Mouse (Mus musculus) left cerebral cortex, postnatal 10 days (tissue): ENCODE results near the gene Accsl. TPM values are rescaled to one million over a fixed set of nuclear protein-coding genes. Genes with fewer than 3 reads are reported as not detected.

Experiments
- DNase-seq, 2 experiments: peaks; one replicate each; pipeline ENCODE4 v3.0.0; 2021 to 2022; ENCODE audit warnings: low spot score in 2 of 2, mixed read lengths in 1 of 2; ENCODE audit errors: extremely low spot score in 1 of 2
- intact Hi-C: fragments of 180-260 bp; cut with DNase I; formaldehyde crosslinking; loops from one replicate; pipeline ENCODE4 v1.15.1; 2025
- total RNA-seq, 2 experiments: library from RNA; stranded (reverse); gene quantifications; 2 replicates each; pipeline ENCODE4 v1.2.3; 2021

Gene Accsl
- total RNA-seq, 2 experiments from 2014 or later = 0.30 to 0.51 TPM

DNA sequence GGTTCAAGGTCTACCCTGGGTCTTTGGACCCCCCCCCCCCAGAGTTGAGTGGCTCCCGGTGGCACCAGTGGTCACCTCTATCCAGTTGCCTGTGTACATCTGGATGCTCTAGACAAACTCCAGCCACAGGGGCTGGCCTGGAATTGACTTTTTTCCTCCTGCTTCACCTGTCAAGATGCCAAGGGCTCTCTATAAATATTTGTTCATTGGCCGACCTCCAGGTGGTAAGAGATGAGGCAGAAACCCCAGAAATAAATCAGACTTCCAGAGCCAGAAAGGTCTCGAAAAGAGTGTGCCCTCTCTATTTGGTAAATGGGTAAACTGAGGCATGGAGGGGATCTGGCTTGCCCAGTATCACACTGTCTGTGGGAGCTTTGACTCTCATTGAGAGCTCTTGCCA, 12.0 kb upstream of the Accsl start:
- intact Hi-C loops = no loop called here
- DNase-seq = no peak

DNA sequence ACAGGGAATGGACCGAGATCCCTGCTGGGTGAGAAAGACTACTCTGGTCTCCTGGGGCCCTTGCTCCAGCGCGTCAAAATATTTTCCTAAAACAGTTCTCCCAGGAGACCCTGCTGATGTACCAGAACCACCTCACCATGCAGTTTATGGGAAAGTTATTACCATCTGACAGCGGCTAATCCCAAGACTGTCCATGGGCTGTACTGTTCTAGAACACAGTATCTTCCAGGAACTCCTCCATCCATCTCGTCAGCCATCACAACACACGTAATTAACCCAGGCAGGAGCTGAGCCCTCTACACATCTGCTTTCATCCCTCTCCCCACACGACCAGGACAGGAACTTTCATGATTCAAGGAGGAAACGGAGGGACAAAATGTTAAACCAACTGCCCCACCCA, 11.5 kb upstream of the Accsl start:
- intact Hi-C loops = no loop called here
- no peak for DNase-seq

DNA sequence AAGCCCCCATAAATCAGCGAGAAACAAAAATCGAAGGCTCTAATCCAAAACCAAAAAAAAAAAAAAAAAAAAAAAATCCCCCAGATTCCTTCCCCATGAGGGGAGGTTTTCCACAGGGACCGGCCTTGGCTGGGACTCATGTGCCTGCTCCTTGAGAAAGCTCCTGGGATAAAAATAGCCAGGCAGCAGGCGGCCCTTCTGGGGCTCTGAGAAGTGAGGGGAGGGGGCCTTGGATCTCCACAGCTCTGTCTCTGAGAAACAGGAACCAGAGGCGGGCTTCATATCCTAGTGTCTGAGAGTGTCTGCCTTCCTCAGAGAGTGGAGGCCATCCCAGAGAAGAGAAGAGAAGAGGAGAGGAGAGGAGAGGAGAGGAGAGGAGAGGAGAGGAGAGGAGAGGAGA, 8.0 kb upstream of the Accsl start:
- intact Hi-C loops = no loop called here
- DNase-seq = peak; percentile 61 to 72

DNA sequence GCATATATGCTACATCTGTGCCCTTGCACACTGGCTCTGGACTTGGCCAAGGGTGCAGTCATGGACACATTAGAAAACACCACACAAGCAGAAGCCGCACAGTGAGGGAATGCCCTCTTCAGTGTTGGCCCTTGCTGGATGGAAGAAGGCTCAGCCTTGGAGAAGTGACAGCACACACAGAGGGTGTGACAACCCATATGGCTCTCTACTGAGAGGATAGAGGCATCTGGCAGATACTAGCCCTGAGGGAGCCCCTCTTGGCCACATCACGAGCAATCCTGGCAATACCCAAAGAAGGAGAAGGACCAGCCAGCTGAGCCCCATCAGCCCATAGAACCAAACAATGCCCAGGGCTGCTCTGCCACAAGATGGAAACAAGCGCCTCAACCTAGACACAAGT, 5.6 kb upstream of the Accsl start:
- no peak for DNase-seq
- intact Hi-C loops = loop anchor here (5.0 kb wide), 1 partner anchor 83 kb away; the partner anchor contains the start of gene Gm13889

DNA sequence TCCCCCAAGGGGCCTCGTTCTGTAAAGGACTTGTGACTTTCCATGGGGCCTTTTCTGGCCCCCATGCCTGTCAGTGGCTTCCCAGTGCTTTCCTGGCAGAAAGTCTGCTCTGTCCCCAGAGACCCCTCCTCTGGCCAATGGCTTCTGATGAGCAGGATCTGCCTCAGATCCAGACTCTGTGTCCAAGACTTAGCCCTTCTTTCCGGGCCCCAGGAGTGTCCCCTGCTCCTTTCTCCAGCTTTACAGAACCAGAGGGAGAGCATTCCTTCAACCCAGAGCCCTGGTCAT, 5.2 kb upstream of the Accsl start:
- peak in 1 of 2 experiments; percentile 54 for DNase-seq
- intact Hi-C loops = loop anchor here (5.0 kb wide), 1 partner anchor 83 kb away; the partner anchor contains the start of gene Gm13889

DNA sequence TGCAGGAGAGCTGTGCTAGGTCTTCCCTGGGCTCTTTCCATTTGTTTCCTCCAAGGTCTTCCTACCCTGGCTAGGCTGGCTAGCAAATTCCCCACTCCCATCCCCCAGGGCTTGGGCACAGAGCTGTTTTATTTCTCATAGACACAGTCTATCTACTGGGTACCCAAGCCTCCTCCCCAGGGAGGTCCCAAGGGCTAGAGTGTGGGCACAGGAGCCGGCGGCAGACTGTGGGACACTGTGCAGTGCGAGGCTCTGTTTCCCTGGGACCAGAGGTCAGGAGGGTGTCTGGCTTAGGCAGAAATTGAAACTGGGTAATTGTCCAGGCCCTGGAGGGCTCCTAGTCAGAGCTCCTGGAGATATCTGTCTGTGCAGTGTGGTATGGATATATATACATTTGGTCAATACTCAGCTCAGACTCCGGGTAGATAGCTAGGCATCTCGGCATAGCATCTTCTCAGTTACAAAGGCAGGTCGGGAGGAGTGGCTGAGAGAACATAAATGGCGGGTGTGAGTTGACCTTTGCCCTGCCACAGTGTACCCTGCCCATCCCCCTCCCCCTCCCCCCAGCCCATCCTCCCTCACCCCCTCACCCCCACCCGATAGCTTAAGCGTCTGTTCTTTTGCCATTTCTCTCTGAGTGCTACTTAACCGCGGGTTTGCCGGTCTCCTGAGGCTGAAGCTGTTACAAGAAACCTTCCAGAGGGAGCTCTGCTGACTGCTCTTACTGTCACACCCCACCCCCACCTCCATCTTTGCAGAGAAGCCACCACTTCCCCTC, 4.7 kb upstream of the Accsl start:
- no peak for DNase-seq
- intact Hi-C loops = loop anchor here (5.0 kb wide), 1 partner anchor 84 kb away; the partner anchor contains the start of gene Gm13889

DNA sequence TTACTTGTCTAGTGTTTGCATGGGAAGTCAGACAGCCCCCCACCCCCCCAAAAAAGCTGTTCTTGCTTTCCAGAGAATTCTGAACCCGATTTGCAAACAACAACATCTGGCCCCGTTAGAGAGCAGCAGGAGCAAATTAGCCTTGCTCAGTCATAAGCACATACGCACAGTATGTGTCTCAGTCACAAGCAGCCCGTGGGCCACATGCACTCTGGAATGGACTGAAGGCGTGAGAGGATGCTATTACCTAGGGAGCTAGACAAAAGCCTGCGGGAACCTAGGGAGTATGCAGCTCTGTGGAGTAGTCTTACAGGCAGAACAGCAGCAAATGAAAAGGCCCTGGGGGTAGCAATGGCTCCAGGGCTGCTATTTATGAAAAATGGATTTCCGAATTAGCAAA, 3.3 kb upstream of the Accsl start:
- intact Hi-C loops = loop anchor here (5.0 kb wide), 1 partner anchor 85 kb away; the partner anchor contains the start of gene Gm13889
- DNase-seq = no peak

DNA sequence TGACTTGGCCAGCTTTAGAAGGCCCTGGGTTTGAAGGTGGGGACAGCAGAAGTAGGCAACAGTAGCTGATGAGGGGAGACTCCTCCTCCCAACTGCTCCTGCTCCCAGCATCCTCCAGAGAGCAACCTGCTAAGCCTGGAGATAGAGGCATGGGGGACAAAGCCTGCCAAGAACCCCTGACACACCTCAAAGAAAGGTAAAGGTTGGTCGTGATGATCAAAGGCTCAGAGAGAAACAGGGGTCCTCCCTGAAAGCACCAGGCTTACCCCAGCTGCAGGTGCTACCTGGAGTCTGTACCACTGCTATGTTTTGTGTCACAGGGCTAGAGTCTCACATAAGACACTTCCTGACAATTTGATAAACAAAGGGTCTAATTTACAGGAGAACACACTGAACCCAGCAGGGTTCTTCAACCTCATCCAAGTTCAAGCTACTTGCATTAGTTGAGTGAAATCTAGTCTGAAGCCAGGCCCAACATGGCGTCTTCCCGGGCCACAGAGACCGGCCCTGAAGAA, 2.5 kb upstream of the Accsl start:
- DNase-seq = no peak
- intact Hi-C loops = loop anchor here (2.0 to 5.0 kb wide), 2 partner anchors 86 to 131 kb away; partner anchors contain the start of gene Gm13889

DNA sequence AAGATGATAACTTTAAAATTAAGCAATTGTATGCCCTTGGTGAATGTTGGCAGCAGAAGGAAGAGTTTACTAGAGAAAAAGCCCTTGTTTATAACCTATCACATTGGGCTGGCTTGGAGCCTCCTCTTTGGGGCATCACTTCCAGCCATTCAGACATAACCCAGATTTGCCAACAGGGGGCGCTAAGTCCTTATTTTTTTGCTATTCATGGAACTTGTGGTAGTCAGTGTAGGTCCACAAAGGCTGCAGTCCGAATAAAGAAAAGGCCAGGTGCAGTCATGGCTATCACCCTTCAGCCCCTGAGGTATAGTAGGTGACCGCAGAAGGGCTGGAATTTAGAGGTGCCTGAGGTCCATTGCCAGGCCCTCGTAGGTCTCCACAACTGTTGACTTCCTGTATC, 1.9 kb upstream of the Accsl start:
- DNase-seq = peak; percentile 72 to 74
- intact Hi-C loops = loop anchor here (2.0 to 5.0 kb wide), 2 partner anchors 86 to 132 kb away; partner anchors contain the start of gene Gm13889

DNA sequence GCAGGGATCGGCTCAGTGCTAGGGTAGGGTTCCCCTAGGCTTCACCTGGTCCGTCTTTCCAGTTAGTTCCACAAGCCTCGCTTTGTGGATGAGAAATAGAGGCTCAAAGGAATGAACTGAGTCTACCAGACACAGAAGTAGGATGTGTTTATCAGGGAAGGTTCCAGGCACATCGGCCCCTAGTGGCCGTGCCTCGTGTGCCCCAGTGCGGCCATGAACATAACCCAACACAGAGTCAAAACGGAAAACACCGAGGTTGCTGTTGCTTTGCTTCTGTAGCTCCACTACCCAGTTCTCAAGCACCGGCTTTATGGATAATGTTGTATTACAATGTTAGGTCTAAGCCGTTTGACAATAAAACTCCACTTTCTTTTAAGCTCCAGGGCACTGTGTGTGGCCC, 391 bp downstream of the Accsl start:
- DNase-seq = no peak
- intact Hi-C loops = no loop called here

DNA sequence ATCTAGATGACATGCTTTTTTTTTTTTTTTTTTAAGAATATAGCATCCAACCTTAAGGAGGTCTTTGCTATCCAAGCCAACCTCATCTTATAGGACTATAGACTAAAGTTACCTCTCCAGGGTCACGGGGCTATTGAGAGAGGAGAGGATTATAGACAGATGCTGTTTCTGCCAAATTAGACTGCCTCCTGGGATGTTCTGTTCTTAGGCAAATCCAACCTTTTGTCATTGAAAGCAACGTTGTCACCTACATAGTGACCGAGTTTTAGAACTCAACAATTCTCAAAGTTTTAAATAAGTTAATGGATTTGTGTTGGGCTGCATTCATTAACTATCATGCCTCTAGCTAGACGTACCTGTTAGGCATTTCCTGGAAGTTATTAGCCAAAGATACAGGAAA, 5.7 kb downstream of the Accsl start:
- intact Hi-C loops = no loop called here
- DNase-seq = no peak

DNA sequence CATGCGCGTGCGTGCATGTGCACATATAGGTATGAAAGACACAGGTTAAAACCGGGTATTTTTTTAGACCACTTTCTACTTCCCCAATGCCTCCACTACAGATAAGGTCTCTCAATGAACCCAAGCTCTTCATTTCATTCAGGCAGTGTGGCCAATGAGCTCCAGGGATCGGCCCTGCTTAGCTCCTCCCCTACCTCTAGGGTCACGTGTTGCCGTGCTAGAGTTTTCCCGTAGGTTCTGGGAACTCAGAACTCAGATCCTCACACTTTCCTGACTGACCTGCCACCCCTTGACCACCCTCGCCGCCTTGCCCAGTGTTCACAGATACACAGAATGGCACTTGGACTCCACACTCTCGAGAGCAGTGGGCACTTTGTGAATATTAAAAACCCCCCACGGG, 10.1 kb downstream of the Accsl start:
- DNase-seq = no peak
- intact Hi-C loops = no loop called here

DNA sequence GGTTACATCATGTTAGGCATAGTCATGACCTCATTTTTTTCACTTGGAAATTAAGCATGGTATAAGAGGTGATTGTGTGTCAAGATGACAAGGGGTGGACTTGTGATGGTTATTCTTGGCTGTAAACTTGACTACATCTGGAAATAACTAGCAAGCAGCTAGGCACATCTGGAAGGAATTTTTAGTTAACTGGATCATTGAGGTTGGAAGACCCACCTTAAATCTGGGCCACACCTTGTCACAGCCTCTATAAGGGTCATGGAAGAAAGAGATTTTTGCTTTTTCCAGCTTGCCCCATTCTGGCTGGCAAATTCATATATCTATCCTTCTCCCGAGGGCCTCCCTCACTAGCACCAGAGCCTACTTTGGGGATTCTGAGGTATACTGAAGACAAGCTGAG, 17.7 kb downstream of the Accsl start:
- no peak for DNase-seq
- intact Hi-C loops = no loop called here

DNA sequence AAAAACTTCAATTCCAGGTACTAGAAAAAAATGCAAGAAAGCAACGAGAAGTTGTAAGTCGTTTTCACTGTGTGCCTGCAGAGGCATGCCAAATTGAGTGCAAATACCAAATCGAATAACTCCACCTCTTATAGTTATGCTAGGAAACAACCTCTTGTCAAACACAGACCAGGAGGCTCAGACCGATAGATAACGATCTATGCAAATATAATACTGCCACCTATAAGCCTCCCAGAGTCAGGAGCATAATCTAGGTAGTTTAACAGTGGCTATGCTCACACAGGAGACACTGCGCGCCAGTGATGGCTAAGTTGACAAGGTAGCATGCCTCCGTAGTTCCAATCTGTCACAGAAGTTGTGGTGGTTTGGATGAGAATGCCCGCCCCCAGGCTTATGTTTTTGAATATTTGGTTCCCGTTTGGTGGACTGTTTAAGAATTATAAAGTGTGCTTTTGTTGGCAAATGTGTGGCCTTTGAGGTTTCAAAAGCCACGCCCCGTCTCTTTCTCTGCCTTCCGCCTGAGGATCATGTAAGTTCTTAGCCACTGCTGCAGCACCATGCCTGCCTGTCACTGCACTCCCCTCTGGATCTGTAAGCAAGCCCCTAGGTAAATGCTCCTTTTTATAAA, 18.5 kb downstream of the Accsl start:
- no peak for DNase-seq
- intact Hi-C loops = no loop called here

DNA sequence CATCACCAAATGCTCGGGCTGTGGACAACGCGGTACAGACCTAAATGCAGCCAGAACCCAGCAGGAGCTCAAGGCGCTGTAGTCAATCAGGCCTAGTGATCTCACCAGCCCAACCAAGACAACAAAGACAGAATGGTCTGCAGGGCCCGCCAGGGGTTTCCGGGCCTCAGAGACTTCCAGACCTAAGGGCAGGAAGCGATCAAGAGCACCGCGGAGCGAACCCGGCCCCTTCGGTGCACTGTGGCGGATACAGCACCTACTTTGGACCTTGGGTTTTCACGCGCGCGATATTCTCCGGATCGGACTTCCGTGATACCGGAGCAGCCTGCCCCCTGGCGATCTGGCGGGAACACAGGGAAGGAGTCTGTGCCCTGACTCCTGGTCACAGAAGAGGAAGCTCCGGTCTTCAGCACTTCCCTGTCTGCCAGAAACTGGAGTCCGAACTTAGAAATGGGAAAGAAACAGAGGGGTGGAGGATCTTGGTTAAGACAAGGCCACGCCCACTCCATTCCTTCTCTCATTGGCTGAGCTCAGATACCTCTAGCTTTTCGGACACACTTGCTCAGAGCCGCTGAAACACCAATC, 19.4 kb downstream of the Accsl start, which contains the start of gene Accs:
Gene Accs, minus strand, starts transcription at position 439 of the 585 bp plus-strand sequence.
- intact Hi-C loops = no loop called here
- peak; percentile 42 to 83 for DNase-seq

DNA sequence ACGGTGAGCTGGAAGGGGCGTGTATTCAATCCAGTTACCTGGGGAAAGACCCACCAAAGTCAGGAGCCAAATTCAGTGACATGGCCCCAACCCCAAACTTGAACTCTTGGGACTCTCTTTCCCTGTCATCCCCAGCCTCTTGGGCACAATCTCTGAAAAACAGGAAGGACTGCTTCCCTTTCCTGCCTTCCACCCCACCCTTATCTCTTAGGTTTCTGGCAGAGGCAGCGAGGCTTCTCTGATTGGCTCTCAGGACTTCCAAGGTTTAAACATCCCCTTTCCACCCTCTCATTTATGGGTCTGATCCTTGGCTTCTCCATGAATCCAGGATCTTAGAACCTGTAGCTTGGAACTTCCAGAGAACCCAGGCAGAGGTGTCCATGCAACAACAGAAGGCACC, 27.6 kb downstream of the Accsl start:
- no peak for DNase-seq
- intact Hi-C loops = no loop called here

DNA sequence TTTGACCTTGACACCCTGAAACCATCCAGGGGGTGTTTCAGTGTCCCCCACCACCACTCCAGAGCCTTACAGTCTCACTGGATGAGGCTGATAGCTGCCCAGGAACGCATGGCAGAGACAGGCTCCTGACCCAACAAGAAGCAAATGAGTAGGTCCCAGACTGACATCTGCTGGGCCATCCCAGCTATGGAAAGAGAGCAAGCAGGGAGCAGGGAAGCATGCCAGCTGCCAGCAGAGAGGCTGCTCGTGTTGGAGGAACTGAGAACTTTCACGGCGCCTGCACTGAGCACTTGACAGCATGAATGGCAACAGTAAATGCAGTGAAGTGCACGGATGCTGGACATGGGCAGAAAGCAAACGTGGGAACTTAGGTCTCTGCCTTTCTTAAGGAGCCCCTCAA, 28.8 kb downstream of the Accsl start:
- DNase-seq = peak in 1 of 2 experiments; percentile 61
- intact Hi-C loops = no loop called here

DNA sequence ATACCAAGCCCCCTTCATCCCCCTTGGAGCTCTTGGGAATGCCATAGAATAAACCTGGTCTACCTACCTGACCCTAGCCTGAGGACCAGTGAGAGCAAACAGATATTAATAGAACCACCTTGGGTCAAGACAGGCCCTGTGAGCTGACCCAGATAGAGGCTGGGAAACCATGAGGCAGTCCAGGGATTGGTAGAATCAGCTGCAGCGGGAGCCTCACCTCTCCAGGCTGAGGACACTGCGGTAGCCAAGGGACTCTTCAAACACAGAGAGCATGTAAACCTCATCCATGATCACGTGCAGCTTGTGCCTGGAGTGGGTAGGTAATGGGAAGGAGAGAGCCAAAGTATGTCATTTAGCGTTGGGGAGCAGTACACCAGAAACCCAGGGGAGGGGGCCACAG, 30.0 kb downstream of the Accsl start:
- DNase-seq = no peak
- intact Hi-C loops = no loop called here

DNA sequence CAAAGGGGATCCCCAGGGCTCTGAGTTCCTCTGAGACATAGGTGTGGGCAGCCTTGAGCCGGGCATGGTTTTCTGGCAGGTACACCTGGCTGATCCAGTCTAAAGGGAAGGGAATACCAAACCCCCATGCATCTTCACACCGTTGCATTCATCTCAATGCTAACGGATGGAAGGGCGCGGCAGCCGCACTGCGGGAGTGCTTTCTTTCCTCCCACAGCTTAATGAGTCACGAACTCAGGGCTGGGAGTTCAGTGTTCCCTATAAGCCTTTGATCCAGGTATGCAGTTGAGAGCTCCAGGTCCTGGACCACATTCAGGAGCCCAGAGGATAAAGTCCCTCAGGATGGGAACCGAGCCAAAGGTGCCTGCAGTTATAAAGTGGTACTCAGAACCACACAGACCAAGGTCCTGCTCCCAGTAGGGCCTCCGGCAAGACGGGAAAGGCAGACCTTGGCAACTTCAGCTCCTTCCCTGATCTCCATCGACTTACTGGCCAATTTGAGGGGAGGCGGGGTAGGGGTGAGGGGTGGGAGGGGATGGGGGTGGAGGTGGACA, 32.6 kb downstream of the Accsl start:
- DNase-seq = no peak
- intact Hi-C loops = no loop called here
